Mouse (Mus musculus) intestine, embryonic 14.5 days (tissue): ENCODE measurements around the gene Gm21762. TPM values are rescaled to one million over a fixed set of nuclear protein-coding genes. Genes with fewer than 3 reads are reported as not detected.
"Not testable (repeated sequence)": the region's sequence is repeated elsewhere in the genome, so short reads cannot be mapped to it uniquely, and the experiment has no call there.

Experiments
- ATAC-seq: fragments of 200-750 bp; cut with Nextera tagmentation; replicated peaks from 2 replicates; pipeline ENCODE4 v1.8.0; 2017; ENCODE audit warnings: low read depth, moderate number of reproducible peaks, moderate TSS enrichment, moderate library complexity; ENCODE audit not compliant: low FRiP score, low TSS enrichment
- DNase-seq: peaks from one replicate; pipeline ENCODE4 v3.0.0-alpha.2; 2018; ENCODE audit warnings: low spot score
- H3K27ac ChIP-seq: fragments of 300-500 bp; sonication (generic); 2 replicates; pipeline ENCODE4 v1.5.1; 2014; ENCODE audit warnings: low read depth, mild to moderate bottlenecking, control low read depth
- H3K27me3 ChIP-seq: fragments of 300-500 bp; sonication (generic); replicated peaks from 2 replicates; pipeline ENCODE4 v1.6.1; 2014; ENCODE audit warnings: low read length, control low read depth; ENCODE audit not compliant: control insufficient read depth, insufficient read depth
- H3K36me3 ChIP-seq: fragments of 300-500 bp; sonication (generic); 2 replicates; pipeline ENCODE4 v1.6.1; 2014; ENCODE audit warnings: low read length, control low read depth; ENCODE audit not compliant: control insufficient read depth, insufficient read depth
- H3K4me1 ChIP-seq: fragments of 300-500 bp; sonication (generic); replicated peaks from 2 replicates; pipeline ENCODE4 v1.6.1; 2014; ENCODE audit warnings: low read length, control low read depth, mixed read lengths; ENCODE audit not compliant: control insufficient read depth, insufficient read depth
- H3K4me2 ChIP-seq: fragments of 300-500 bp; sonication (generic); 2 replicates; pipeline ENCODE4 v1.6.1; 2014; ENCODE audit warnings: low read length
- H3K4me3 ChIP-seq: fragments of 300-500 bp; sonication (generic); 2 replicates; pipeline ENCODE4 v1.5.1; 2014; ENCODE audit warnings: low read depth, low read length, control low read depth, mixed read lengths
- H3K9ac ChIP-seq: fragments of 300-500 bp; sonication (generic); 2 replicates; pipeline ENCODE4 v1.6.1; 2014; ENCODE audit warnings: mild to moderate bottlenecking, low read length
- H3K9me3 ChIP-seq: fragments of 300-500 bp; sonication (generic); 2 replicates; pipeline ENCODE4 v1.6.1; 2016; ENCODE audit warnings: low read length, control low read depth; ENCODE audit not compliant: control insufficient read depth
- WGBS: fragments of 180-500 bp; shearing (Covaris S2); extraction: QIAGEN DNeasy Blood & Tissue Kit; methylation state at CpG from one replicate; pipeline ENCODE4 v1.1.7; 2014; 5-methylcytosine and 5-hydroxymethylcytosine counted together
- polyA plus RNA-seq: library from polyadenylated mRNA; unstranded; fragments of >200 nt; fragmentation: Nextera tagmentation; extraction: Ambion mirVana; gene quantifications from 2 replicates; pipeline ENCODE4 v1.2.1, GENCODE M21; 2014

The Gm21762 gene
- not detected in 2 replicates for polyA plus RNA-seq

DNA sequence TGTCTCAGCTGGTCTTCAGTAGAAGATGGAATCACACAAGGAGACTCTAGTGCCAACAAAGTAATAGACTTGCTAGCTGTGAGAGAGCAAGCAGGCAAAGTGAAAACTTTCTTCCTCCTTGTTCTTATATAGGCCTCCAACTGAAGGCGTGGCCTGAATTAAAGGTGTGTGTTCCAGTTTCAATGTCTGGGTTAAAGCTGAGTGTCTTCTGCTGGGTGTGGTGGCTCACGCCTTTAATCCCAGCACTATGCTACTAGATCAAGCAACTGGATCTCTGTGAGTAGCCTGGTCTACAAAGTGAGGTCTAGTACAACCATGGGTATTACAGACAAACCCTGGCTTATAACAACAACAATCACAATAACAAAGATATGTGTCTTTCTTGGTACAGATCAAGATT lies at the start of gene Gm21762:
Gene Gm21762 (minus strand): TSS at position 101 of the 400 bp plus-strand sequence.
- not testable (repeated sequence) for H3K4me1 ChIP-seq, H3K27ac ChIP-seq, H3K9me3 ChIP-seq, H3K4me3 ChIP-seq, H3K36me3 ChIP-seq, H3K4me2 ChIP-seq, DNase-seq, ATAC-seq, H3K9ac ChIP-seq, H3K27me3 ChIP-seq
- no CpG with 5 or more reads among the region's 2 CpGs for WGBS

DNA sequence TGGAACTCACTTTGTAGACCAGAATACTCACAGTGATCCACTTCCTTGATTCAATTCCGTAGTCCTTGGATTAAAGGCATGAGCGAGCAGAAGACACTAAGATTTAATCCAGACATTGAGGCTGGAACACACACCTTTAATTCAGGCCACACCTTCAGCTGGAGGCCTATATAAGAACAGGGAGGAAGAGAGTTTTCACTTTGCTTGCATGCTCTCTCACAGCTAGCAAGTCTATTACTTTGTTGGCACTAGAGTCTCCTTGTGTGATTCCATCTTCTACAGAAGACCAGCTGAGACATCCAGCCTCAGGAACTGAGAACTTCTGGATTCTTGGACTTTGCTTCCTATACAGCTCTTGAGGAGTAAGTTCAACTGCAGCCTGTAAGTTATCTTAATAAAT lies 47.1 kb upstream of the Gm21762 start, which contains the start of gene AF067061:
Gene AF067061 (plus strand): TSS at position 245 of the 400 bp plus-strand sequence.
- not testable (repeated sequence) for H3K4me3 ChIP-seq, ATAC-seq, H3K4me1 ChIP-seq, H3K4me2 ChIP-seq, H3K9me3 ChIP-seq, H3K9ac ChIP-seq, H3K36me3 ChIP-seq, DNase-seq, H3K27me3 ChIP-seq, H3K27ac ChIP-seq
- WGBS: 85% methylated on average over 2 of the region's 2 CpGs

DNA sequence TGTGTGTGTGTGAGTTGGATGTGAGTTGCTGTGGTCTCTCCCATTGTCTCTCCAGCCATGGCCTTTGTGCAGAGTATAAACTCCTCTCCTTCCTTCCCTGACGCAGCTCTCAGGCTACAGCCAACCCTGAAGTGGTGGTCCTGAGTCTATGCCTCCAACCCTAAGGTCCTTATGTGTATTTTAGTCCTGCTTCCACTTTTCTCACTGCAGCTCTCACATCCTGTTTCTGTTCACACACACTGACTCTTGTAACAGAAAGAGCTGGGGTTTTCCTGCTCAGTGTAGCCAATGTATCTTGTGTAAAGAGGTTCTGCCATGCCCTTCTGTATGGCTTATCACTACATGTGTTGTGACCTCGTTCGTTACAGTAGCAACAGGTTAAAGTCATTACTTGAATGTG lies 44.0 kb upstream of the Gm21762 start:
- ATAC-seq: not testable (repeated sequence)

DNA sequence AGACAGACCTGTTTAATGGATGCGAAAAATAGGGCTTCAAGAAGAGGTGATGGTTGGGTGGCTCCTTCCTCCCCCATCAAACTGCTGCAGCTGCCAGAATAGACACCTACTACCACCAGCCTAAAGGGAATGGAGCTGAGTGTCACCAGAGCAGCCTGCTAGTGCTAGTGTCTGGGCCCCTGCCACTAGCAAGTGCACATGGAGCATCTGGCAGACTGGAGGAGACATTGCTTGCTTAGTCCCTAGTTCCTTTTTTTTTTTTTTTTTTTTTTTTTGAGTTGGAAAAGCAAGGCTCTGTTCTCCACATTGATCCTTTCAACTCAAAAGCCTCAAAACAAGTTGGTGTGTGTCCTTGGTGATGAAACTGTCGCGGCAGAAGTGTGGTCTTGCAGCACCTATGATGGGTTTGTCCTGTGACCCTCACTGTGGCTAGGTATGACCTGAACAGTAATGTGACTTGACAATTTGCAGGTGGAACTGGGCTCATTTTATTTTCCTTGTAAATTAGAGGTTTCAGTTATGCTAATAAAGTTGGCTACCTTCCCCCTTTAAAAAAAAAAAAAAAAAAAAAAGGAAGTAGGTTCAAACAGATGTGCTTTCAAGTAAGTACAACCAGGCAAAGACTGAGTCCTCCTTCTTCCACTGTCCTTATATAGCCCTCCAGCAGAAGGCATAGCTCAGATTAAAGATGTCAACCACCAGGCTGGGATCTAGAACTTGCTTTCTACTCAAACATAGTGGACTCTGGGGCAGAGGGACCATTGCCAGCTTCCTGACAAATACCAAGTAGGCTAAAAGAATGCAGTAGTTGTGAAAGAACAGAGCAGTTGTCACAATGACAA lies 43.3 kb upstream of the Gm21762 start:
- WGBS: 84% methylated on average over 3 of the region's 3 CpGs
- not testable (repeated sequence) for H3K4me2 ChIP-seq, H3K27me3 ChIP-seq, H3K9ac ChIP-seq, H3K4me3 ChIP-seq, H3K4me1 ChIP-seq, ATAC-seq, DNase-seq, H3K36me3 ChIP-seq, H3K9me3 ChIP-seq, H3K27ac ChIP-seq

More for the DNA sequence above, 44.0 kb upstream of the Gm21762 start:
- not testable (repeated sequence) for H3K9ac ChIP-seq, H3K4me3 ChIP-seq, H3K9me3 ChIP-seq, H3K36me3 ChIP-seq, H3K27me3 ChIP-seq, H3K4me2 ChIP-seq, DNase-seq, H3K4me1 ChIP-seq, H3K27ac ChIP-seq
- 61% methylated on average over 3 of the region's 3 CpGs for WGBS

DNA sequence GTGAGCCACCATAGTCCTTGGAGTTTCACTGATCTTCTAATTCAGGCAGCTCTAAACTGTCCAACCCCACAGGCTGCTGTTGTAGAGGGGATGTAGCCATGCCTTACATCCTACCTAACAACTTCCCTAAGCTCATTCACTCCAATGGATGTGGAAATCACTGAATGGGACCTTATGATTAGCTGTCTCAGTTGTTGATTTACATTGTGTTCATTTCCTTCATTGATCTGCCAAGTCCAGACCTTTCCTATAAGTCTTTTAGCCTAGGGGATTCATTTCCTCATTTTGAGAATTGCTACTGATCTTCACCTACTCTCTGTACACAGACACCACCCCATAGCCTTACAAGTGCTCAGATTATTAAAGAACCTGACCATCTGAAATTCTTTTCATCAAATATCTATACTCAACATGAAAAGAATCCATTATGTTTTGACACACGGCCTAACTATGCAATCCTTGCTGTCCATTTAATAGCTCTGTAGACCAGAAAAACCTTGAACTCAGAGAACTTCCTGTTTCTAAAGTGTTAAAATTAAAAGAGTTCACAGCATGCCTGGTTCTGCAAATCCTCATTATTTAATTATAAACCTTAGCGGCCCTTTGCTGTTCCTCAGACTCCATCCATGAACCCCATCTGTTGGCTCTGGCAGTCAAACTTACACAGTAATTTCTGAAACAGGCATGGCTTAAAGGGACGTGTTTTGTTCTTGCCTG lies 35.6 kb upstream of the Gm21762 start:
- not testable (repeated sequence) for H3K9me3 ChIP-seq, ATAC-seq, H3K4me3 ChIP-seq, H3K27me3 ChIP-seq, H3K27ac ChIP-seq, H3K4me2 ChIP-seq, H3K36me3 ChIP-seq, DNase-seq, H3K4me1 ChIP-seq, H3K9ac ChIP-seq
- WGBS: 70% methylated on average over 2 of the region's 3 CpGs

DNA sequence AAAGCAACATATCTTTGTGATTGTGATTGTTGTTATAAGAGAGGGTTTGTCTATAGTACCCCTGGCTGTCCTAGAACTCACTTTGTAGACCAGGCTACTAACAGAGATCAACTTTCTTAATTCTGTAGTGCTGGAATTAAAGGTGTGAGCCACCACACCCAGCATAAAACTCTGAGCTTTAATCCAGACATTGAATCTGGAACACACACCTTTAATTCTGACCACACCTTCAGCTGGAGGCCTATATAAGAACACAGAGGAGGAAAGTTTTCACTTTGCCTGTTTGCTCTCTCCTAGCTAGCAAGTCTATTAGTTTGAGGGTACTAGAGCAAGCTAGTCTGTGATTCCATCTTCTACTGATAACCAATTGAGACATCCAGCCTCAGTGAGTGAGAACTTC lies 23.1 kb upstream of the Gm21762 start, which contains the start of gene Gm21731:
Gene Gm21731 (plus strand): TSS at position 301 of the 400 bp plus-strand sequence.
- not testable (repeated sequence) for H3K27me3 ChIP-seq, H3K27ac ChIP-seq, H3K4me1 ChIP-seq, H3K4me3 ChIP-seq, H3K36me3 ChIP-seq, DNase-seq, H3K4me2 ChIP-seq, H3K9me3 ChIP-seq, ATAC-seq, H3K9ac ChIP-seq

DNA sequence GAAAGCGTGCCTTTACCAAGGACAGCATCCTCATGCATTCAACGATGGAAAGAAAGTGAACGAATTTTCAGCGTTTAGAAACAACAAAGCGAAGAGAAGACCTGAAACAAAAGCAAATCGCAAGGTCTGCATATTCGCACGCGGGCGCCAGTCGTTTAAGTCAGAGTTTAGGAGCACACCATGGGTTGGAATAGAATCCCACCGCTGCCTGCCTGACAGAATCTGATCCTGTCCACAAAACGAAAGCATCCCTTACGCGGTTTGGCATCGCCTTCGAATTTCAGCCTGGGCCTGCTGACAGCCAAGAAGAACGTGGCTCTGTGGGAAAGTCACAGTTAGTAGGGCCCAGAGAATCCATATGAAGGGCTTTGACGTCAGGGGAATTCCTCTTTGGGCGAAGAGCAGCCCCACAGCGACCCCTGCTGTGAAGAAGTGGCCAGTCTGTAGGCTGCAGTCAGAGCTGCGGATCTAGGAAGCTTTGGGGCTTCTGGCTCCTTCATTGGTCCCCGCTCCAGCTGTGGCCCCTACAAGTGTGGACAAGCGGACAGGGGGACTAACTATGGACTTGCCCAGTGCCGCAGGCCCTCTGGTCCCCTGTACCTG lies 16.8 kb upstream of the Gm21762 start:
- not testable (repeated sequence) for H3K27me3 ChIP-seq, H3K4me1 ChIP-seq, H3K9ac ChIP-seq, H3K4me2 ChIP-seq, H3K4me3 ChIP-seq, H3K27ac ChIP-seq, DNase-seq, H3K36me3 ChIP-seq, H3K9me3 ChIP-seq, ATAC-seq
- 76% methylated on average over 13 of the region's 25 CpGs for WGBS

DNA sequence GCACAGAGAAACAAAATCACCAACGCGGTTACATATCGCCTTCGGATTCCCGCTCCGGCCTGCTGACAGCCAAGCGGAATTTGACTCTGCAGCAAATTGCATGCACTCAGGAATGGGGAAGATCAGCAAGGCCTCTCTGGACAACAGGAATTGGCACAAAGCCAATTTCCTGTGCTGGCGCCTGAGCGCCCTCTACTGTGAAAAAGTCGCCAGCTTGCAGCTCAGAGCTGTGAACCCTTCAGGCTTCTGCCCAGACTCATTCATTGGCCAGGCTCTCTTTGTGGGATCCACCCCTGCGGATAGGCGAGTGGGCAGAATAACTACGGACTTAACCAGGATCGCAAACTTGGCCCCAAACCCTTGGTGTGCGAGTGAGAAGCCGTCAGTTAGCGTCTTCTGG lies 16.1 kb upstream of the Gm21762 start:
- not testable (repeated sequence) for H3K4me1 ChIP-seq, H3K27me3 ChIP-seq, DNase-seq, H3K9me3 ChIP-seq, H3K27ac ChIP-seq, H3K4me2 ChIP-seq, H3K36me3 ChIP-seq, H3K9ac ChIP-seq, ATAC-seq, H3K4me3 ChIP-seq
- WGBS: 96% methylated on average over 17 of the region's 17 CpGs
